Mouse (Mus musculus) embryonic facial prominence, embryonic 11.5 days (tissue): ENCODE measurements around the gene Barhl2. TPM values are rescaled to one million over a fixed set of nuclear protein-coding genes. Genes with fewer than 3 reads are reported as not detected.

Experiments
- ATAC-seq: fragments of 200-750 bp; cut with Nextera tagmentation; replicated peaks from 2 replicates; pipeline ENCODE4 v1.8.0; 2017; ENCODE audit warnings: low read depth; ENCODE audit not compliant: insufficient number of reproducible peaks, low FRiP score, low TSS enrichment
- DNase-seq: peaks from one replicate; pipeline ENCODE4 v3.0.0-alpha.2; 2015; ENCODE audit warnings: low spot score
- H3K27ac ChIP-seq: fragments of 300-500 bp; sonication (generic); replicated peaks from 2 replicates; pipeline ENCODE4 v1.5.1; 2014; ENCODE audit warnings: mild to moderate bottlenecking, low read depth, low read length, control low read depth
- H3K27me3 ChIP-seq: fragments of 300-500 bp; sonication (generic); 2 replicates; pipeline ENCODE4 v1.6.1; 2014; ENCODE audit warnings: mild to moderate bottlenecking, low read length, moderate library complexity, mixed read lengths; ENCODE audit not compliant: control insufficient read depth, insufficient read depth
- H3K36me3 ChIP-seq: fragments of 300-500 bp; sonication (generic); replicated peaks from 2 replicates; pipeline ENCODE4 v1.6.1; 2014; ENCODE audit warnings: low read depth, mild to moderate bottlenecking, low read length, moderate library complexity, mixed read lengths; ENCODE audit not compliant: control insufficient read depth, insufficient read depth
- H3K4me1 ChIP-seq: fragments of 300-500 bp; sonication (generic); 2 replicates; pipeline ENCODE4 v1.6.1; 2014; ENCODE audit warnings: low read length, mixed read lengths; ENCODE audit not compliant: control insufficient read depth, insufficient read depth
- H3K4me2 ChIP-seq: fragments of 300-500 bp; sonication (generic); 2 replicates; pipeline ENCODE4 v1.6.1; 2014; ENCODE audit warnings: low read depth, mild to moderate bottlenecking, control low read depth, low read length, moderate library complexity
- H3K4me3 ChIP-seq: fragments of 300-500 bp; sonication (generic); 2 replicates; pipeline ENCODE4 v1.5.1; 2014; ENCODE audit warnings: low read depth, low read length, control low read depth
- H3K9ac ChIP-seq: fragments of 300-500 bp; sonication (generic); replicated peaks from 2 replicates; pipeline ENCODE4 v1.6.1; 2014; ENCODE audit warnings: mild to moderate bottlenecking, control low read depth, low read length
- H3K9me3 ChIP-seq: fragments of 300-500 bp; sonication (generic); replicated peaks from 2 replicates; pipeline ENCODE4 v1.6.1; 2016; ENCODE audit warnings: mild to moderate bottlenecking, low read length, inconsistent platforms, mixed read lengths; ENCODE audit not compliant: control insufficient read depth
- WGBS: fragments of 180-500 bp; shearing (Covaris S2); extraction: QIAGEN DNeasy Blood & Tissue Kit; methylation state at CpG from one replicate; pipeline ENCODE4 v1.1.7; 2014; 5-methylcytosine and 5-hydroxymethylcytosine counted together
- polyA plus RNA-seq: library from polyadenylated mRNA; unstranded; fragments of >200 nt; fragmentation: Nextera tagmentation; extraction: Ambion mirVana; gene quantifications from 2 replicates; pipeline ENCODE4 v1.2.1, GENCODE M21; 2014

The Barhl2 gene
- polyA plus RNA-seq, 1 experiment from 2014 or later: 0.08 TPM

GRCm38 (mm10) chr5:106453181-106453885 is 4.6 kb downstream of the Barhl2 start:
- ATAC-seq (no peak), DNase-seq (peak; percentile 55)
- peaks cover 4% of the 10 kb centered on the region for H3K4me1 ChIP-seq
- no peaks in the 10 kb centered on the region for H3K9me3 ChIP-seq
- WGBS: under 1% methylated on average over 44 of the region's 45 CpGs
- H3K4me2 ChIP-seq: no peak overlapping the region
- H3K9ac ChIP-seq: no peak overlapping the region
- no peak overlapping the region for H3K4me3 ChIP-seq
- peaks cover 76% of the 10 kb centered on the region for H3K27me3 ChIP-seq
- H3K36me3 ChIP-seq: no peaks in the 10 kb centered on the region
- H3K27ac ChIP-seq: no peak overlapping the region

GRCm38 (mm10) chr5:106452686-106453085 is 5.3 kb downstream of the Barhl2 start:
- WGBS: 7% methylated on average over 4 of the region's 4 CpGs
- H3K4me3 ChIP-seq: no peak overlapping the region
- H3K36me3 ChIP-seq: no peaks in the 10 kb centered on the region
- no peak overlapping the region for H3K4me2 ChIP-seq
- H3K9me3 ChIP-seq: no peaks in the 10 kb centered on the region
- peaks cover 77% of the 10 kb centered on the region for H3K27me3 ChIP-seq
- no peak overlapping the region for H3K27ac ChIP-seq
- no peak overlapping the region for H3K9ac ChIP-seq
- H3K4me1 ChIP-seq: no peaks in the 10 kb centered on the region; the same call in 1 of the 2 replicates
- DNase-seq (no peak), ATAC-seq (no peak)

GRCm38 (mm10) chr5:106451681-106452440 is 6.1 kb downstream of the Barhl2 start:
- under 1% methylated on average over 32 of the region's 32 CpGs for WGBS
- Histone ChIP-seq H3K4me2 (no peak overlapping the region), H3K4me3 (no peak overlapping the region), H3K27me3 (peaks cover 78% of the 10 kb centered on the region), H3K4me1 (no peaks in the 10 kb centered on the region; the same call in 1 of the 2 replicates), H3K36me3 (no peaks in the 10 kb centered on the region), H3K27ac (no peak overlapping the region), H3K9ac (no peak overlapping the region), H3K9me3 (no peaks in the 10 kb centered on the region)
- peak; percentile 28 for DNase-seq
- ATAC-seq: no peak

GRCm38 (mm10) chr5:106450426-106451160 is 7.4 kb downstream of the Barhl2 start:
- peak; percentile 19 for DNase-seq
- Histone ChIP-seq H3K4me2 (no peak overlapping the region), H3K9me3 (no peaks in the 10 kb centered on the region), H3K9ac (no peak overlapping the region), H3K4me3 (no peak overlapping the region), H3K36me3 (no peaks in the 10 kb centered on the region), H3K27ac (no peak overlapping the region), H3K27me3 (peaks cover 81% of the 10 kb centered on the region), H3K4me1 (no peaks in the 10 kb centered on the region; the same call in 1 of the 2 replicates)
- WGBS: 13% methylated on average over 5 of the region's 5 CpGs
- ATAC-seq: no peak

DNA sequence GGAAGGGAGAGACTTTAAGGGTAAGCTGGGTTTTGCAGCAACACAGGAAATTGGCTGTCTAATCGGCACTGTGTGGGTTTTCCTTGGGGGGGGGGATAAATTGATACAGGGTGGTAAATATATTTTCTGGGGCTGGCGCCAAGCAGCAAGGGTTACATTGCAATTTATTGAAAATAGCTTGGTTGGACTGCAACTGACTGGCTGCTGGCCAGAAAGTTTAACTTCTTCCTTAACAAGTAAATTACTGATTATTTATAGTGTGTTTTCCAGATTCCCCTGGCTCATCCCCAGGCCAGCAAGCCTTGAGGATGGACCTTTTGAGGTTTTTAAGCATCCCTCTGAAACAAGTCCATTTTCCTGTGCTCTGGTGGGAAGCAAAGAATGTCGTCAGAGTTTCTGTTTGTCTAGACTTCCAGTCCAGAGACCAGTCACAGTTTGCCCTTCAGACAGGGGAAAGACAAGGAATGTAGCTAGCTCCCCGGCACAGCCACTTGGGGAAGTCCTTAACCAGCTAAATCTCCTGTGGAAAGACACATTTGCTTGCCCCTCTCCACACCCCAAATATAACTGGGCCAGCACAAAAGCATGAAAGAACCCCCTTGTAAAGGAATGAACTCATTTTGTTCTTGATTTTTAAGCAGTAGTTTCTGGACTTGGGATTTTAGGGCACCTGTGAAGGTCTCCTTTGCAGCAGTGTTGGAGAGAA is 8.1 kb downstream of the Barhl2 start:
- Histone ChIP-seq H3K4me2 (no peak overlapping the region), H3K27ac (no peak overlapping the region), H3K4me3 (no peak overlapping the region), H3K4me1 (no peaks in the 10 kb centered on the region; the same call in 1 of the 2 replicates), H3K9me3 (no peaks in the 10 kb centered on the region), H3K36me3 (no peaks in the 10 kb centered on the region), H3K27me3 (peaks cover 74% of the 10 kb centered on the region), H3K9ac (no peak overlapping the region)
- no peak for ATAC-seq
- 14% methylated on average over 4 of the region's 4 CpGs for WGBS
- peak; percentile 5 for DNase-seq

DNA sequence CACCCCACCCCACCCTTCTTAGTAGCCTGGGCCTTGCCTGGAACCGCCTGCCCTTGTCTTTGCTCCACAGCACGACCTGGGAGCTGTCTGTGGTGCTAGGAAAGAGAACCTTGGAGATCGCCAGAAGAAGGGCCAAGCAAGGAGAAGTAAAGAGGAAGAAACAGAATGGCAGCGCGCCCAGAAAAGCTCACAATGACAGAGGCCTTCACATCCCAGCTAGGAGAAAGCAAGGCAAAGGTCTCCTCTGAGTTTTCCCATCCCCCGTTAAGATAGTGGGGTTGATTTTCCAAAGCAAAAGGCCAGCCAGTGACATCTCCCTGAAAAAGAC is 9.2 kb downstream of the Barhl2 start:
- Histone ChIP-seq H3K36me3 (no peaks in the 10 kb centered on the region), H3K4me1 (no peaks in the 10 kb centered on the region; the same call in 1 of the 2 replicates), H3K27me3 (peaks cover 63% of the 10 kb centered on the region), H3K27ac (no peak overlapping the region), H3K4me3 (no peak overlapping the region), H3K9ac (no peak overlapping the region), H3K4me2 (no peak overlapping the region), H3K9me3 (no peaks in the 10 kb centered on the region)
- WGBS: 0% methylated on average over 6 of the region's 6 CpGs
- ATAC-seq (no peak), DNase-seq (peak; percentile 74)

DNA sequence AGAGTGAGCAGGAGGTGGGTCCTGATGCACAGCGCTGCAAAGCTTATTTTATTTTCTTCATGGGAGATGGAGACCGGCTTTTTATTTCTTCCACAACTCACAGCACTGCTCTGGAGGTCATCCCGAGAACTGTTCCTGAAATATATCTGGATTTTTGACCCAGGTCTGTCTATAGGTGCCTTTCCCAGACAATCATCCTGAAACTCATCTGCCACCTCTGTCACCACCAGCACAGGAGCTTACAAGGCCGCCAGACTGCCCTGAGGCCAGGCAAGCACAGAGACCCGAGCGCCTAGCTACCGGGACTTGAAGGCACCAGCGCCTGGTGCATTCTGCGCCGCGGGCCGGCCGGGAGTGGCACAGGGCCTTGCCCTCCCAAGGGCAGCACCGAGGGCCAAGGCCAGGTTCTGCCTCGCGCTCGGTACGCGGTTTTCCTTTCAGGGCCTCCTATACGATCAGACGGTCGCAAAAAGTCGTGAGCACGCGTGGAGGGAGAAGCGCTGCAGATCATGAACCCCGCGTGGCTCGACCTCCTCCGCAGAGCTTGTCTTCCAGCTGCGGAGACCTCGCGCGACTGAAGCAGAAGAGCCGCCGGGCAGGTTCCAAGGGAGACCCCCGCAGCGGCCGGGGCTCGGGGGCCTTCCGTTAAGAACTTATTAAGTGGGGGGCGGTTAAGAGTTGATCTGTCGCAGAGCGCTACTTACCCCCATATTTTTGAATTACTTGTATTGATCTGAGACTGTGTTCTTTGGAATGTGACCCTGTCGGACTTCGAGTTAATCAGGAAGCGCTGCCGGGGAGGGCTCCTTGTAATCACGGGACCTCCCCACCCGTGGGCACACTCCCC is 9.8 kb downstream of the Barhl2 start:
- Histone ChIP-seq H3K4me1 (no peaks in the 10 kb centered on the region; the same call in 1 of the 2 replicates), H3K4me2 (no peak overlapping the region), H3K27me3 (peaks cover 57% of the 10 kb centered on the region), H3K9ac (no peak overlapping the region), H3K27ac (no peak overlapping the region), H3K36me3 (no peaks in the 10 kb centered on the region), H3K9me3 (no peaks in the 10 kb centered on the region), H3K4me3 (no peak overlapping the region)
- 2% methylated on average over 50 of the region's 50 CpGs for WGBS
- ATAC-seq (no peak), DNase-seq (peak; percentile 5)
